Comparison of ENCODE assay signal across 20 mouse cellular contexts in genomic region chr13:76918321-76918720, GRCm38 (mm10).
A peak's percentile ranks its signal among the peaks of the same experiment; 100 is the strongest.
DNase-seq lines count a peak whose midpoint lies in the region; ATAC-seq and TF ChIP-seq lines count a peak whose summit lies in the region.
"Had no signal": no experiment of that assay in that cellular context is flagged by ENCODE, and none has a peak within 500 bp of the region (broad histone marks: within the 10 kb centered on the region; RNA-seq: fewer than 3 reads in every experiment).

No protein-coding gene starts in this region.

- DNase-seq in left cerebral cortex, adult 2 months (ENCODE audit: extremely low spot score in 1 of 2, low spot score in 2 of 2), result no peak
- DNase-seq in left cerebral cortex, postnatal 10 days (ENCODE audit: extremely low spot score in 1 of 2, low spot score in 2 of 2), result no peak
- peak; percentile 29 for DNase-seq in 416B (ENCODE audit: low read depth)
- DNase-seq in ES-E14 (ENCODE audit: low read depth, low spot score), result no peak
- DNase-seq in hindbrain, embryonic 14.5 days (ENCODE audit: low spot score), result no peak
- DNase-seq: adrenal gland, adult 2 months; adrenal gland, postnatal 25 days; cerebellum, adult 18-20 months; cerebellum, adult 9-11 months; cerebellum, postnatal 36 days; gastrocnemius, adult 2 months; gastrocnemius, postnatal 25 days had no signal

- TF ChIP-seq CTCF in left cerebral cortex, adult 2 months (IDR thresholded peaks at IDR 0.05), result peak; percentile 27

- H3K4me3 ChIP-seq in left cerebral cortex, adult 2 months, result no peak overlapping the region
- no peak overlapping the region for H3K4me3 ChIP-seq in ES-E14 (ENCODE audit: insufficient read depth in 1 of 2, low read depth in 1 of 2, low read length in 2 of 2, poor library complexity in 1 of 2, severe bottlenecking in 1 of 2)
- H3K4me3 ChIP-seq in hindbrain, embryonic 14.5 days (replicated peaks; ENCODE audit: low read length), result no peak overlapping the region
- H3K4me3 ChIP-seq: embryonic facial prominence, embryonic 13.5 days; forebrain, embryonic 12.5 days; gastrocnemius, adult 2 months; heart, embryonic 12.5 days; hindbrain, embryonic 10.5 days; hindbrain, embryonic 15.5 days had no signal

- in situ Hi-C loops in ES-E14 (cut with MboI; ENCODE audit: low sequenced_read_pairs in 2 of 2, unreplicated experiment in 2 of 2), result no loop called here

- no peaks in the 10 kb centered on the region for H3K36me3 ChIP-seq in ES-E14 (ENCODE audit: control insufficient read depth, insufficient read depth, low read length, poor library complexity, severe bottlenecking)
- no peaks in the 10 kb centered on the region for H3K36me3 ChIP-seq in hindbrain, embryonic 14.5 days (replicated peaks; ENCODE audit: control insufficient read depth, insufficient read depth)
- H3K36me3 ChIP-seq: embryonic facial prominence, embryonic 13.5 days; forebrain, embryonic 12.5 days; heart, embryonic 12.5 days; hindbrain, embryonic 10.5 days; hindbrain, embryonic 15.5 days had no signal

- no peaks in the 10 kb centered on the region; the same call in 1 of the 2 replicates for H3K9me3 ChIP-seq in ES-E14 (ENCODE audit: control insufficient read depth, insufficient read depth, low read depth, low read length)
- no peaks in the 10 kb centered on the region for H3K9me3 ChIP-seq in hindbrain, embryonic 14.5 days (ENCODE audit: control insufficient read depth, low read length)
- H3K9me3 ChIP-seq: embryonic facial prominence, embryonic 13.5 days; forebrain, embryonic 12.5 days; heart, embryonic 12.5 days; hindbrain, embryonic 10.5 days; hindbrain, embryonic 15.5 days had no signal

- H3K27me3 ChIP-seq in hindbrain, embryonic 14.5 days (ENCODE audit: control insufficient read depth, insufficient read depth, low read length), result no peaks in the 10 kb centered on the region
- H3K27me3 ChIP-seq: forebrain, embryonic 12.5 days; heart, embryonic 12.5 days; hindbrain, embryonic 15.5 days had no signal

- ATAC-seq in inflammation-experienced regulatory T-cells, adult 6 months, result no peak
- no peak for ATAC-seq in hindbrain, embryonic 14.5 days (ENCODE audit: low FRiP score)
- ATAC-seq: activated CD4-positive, CD25-positive, alpha-beta regulatory T cell, adult 4 months; Patski had no signal

- H3K4me2 ChIP-seq in hindbrain, embryonic 14.5 days (replicated peaks), result no peak overlapping the region
- H3K4me2 ChIP-seq: embryonic facial prominence, embryonic 13.5 days; forebrain, embryonic 12.5 days; heart, embryonic 12.5 days; hindbrain, embryonic 15.5 days had no signal

- 90% methylated on average over 1 of the region's 1 CpGs for WGBS in hindbrain, embryonic 14.5 days

- no peaks in the 10 kb centered on the region for H3K4me1 ChIP-seq in ES-E14 (ENCODE audit: control insufficient read depth in 2 of 2, insufficient read depth in 2 of 2, low read length in 2 of 2, poor library complexity in 1 of 2)
- H3K4me1 ChIP-seq in hindbrain, embryonic 14.5 days (replicated peaks; ENCODE audit: control insufficient read depth, insufficient read depth, low read length), result no peaks in the 10 kb centered on the region
- H3K4me1 ChIP-seq: embryonic facial prominence, embryonic 13.5 days; forebrain, embryonic 12.5 days; heart, embryonic 12.5 days; hindbrain, embryonic 10.5 days; hindbrain, embryonic 15.5 days had no signal

- intact Hi-C loops in left cerebral cortex, adult 2 months (cut with DNase I), result no loop called here
- intact Hi-C loops in left cerebral cortex, postnatal 10 days (cut with DNase I), result no loop called here

- no peak overlapping the region for H3K9ac ChIP-seq in ES-E14 (ENCODE audit: insufficient read depth, low read depth, low read length, poor library complexity, severe bottlenecking)
- no peak overlapping the region for H3K9ac ChIP-seq in hindbrain, embryonic 14.5 days
- H3K9ac ChIP-seq: embryonic facial prominence, embryonic 13.5 days; forebrain, embryonic 12.5 days; heart, embryonic 12.5 days; hindbrain, embryonic 15.5 days had no signal

- no peak overlapping the region for H3K27ac ChIP-seq in left cerebral cortex, adult 2 months
- H3K27ac ChIP-seq in ES-E14 (ENCODE audit: insufficient read depth, low read depth, low read length, poor library complexity, severe bottlenecking), result no peak overlapping the region
- H3K27ac ChIP-seq in hindbrain, embryonic 14.5 days, result no peak overlapping the region
- H3K27ac ChIP-seq: embryonic facial prominence, embryonic 13.5 days; forebrain, embryonic 12.5 days; gastrocnemius, adult 2 months; hindbrain, embryonic 10.5 days; hindbrain, embryonic 15.5 days had no signal

TF ChIP-seq in ES-E14, 5 proteins besides CTCF, POLR2A, EP300 and RAD21:
- TF ChIP-seq ZNF384 (IDR thresholded peaks at IDR 0.05; ENCODE audit: low read depth, low read length) (peak; percentile 70; the same call in 1 of the 2 replicates), ZC3H11A (IDR thresholded peaks at IDR 0.05; ENCODE audit: borderline replicate concordance, low read depth, low read length) (no peak), CHD2 (IDR thresholded peaks at IDR 0.05; ENCODE audit: low read depth, low read length) (no peak), HCFC1 (IDR thresholded peaks at IDR 0.05; ENCODE audit: borderline replicate concordance, insufficient read depth, low read length) (no peak)
